Mouse (Mus musculus) erythroblast, embryonic 14.5 days (primary cell): ENCODE data around the gene 4933428G20Rik.

Source experiments
- GATA1 ChIP-seq: IDR thresholded peaks from 2 replicates; pipeline ENCODE4 v1.6.1; 2012; ENCODE audit warnings: low read length, inconsistent platforms, mixed read lengths
- TAL1 ChIP-seq: IDR thresholded peaks from 3 replicates; pipeline ENCODE4 v1.6.1; 2012; ENCODE audit warnings: low read length, inconsistent platforms, mixed read lengths

GRCm38 (mm10) chr11:97463991-97464390 lies 36.1 kb downstream of the 4933428G20Rik start:
- no peak for TF ChIP-seq GATA1
- TF ChIP-seq TAL1: no peak
